Mouse (Mus musculus) c-Kit-positive CD71-positive TER-119-positive erythroid progenitor cells, embryonic 14.5 days (primary cell): Measurements from ENCODE around the gene Esp8.
"Not testable (repeated sequence)": the region's sequence is repeated elsewhere in the genome, so short reads cannot be mapped to it uniquely, and the experiment has no call there.

Experiments used
- DNase-seq: peaks from one replicate; pipeline ENCODE4 v3.0.0-alpha.2; 2013; ENCODE audit warnings: low spot score

Gene Esp8

DNA sequence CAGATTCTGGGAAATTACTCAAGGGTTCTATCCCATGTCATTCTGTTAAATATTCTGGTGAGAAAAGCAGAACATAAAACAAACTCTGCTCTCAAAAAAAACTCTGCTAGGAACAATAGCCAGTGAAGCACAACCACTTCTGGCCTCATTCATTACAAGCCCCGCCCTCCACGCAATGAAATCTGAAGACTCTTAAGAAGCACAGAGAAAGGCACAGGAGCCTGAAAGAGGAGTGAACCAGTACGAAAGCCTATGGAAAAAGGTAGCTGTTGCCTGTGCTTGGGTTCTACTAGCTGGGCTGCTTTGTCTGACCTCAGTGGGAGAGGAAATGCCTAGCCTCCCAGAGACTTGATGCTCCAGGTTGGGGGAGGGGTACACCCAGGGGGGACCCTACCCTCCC, at the start of gene Esp8:
Gene Esp8 (plus strand): TSS at position 205 of the 400 bp plus-strand sequence.
- DNase-seq = no peak

DNA sequence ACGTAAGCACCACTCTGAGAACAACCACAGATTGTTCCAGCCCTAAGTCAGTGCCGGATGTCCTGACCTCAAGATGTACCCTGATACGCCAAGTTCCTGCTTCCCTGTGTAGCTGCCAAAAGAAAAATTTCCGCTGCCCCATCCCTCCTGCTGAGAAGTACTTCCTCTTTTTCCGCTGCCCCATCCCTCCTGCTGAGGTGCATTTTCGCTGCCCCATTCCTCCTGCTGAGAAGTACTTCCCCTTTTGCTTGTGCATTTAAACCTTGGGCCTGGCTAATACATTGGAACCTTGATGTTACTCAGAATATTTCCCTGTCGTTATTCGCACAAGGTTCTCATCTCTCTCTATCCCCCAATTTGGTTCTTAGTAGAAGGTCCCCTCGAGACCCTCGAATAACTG, 36.3 kb upstream of the Esp8 start:
- DNase-seq = not testable (repeated sequence)

DNA sequence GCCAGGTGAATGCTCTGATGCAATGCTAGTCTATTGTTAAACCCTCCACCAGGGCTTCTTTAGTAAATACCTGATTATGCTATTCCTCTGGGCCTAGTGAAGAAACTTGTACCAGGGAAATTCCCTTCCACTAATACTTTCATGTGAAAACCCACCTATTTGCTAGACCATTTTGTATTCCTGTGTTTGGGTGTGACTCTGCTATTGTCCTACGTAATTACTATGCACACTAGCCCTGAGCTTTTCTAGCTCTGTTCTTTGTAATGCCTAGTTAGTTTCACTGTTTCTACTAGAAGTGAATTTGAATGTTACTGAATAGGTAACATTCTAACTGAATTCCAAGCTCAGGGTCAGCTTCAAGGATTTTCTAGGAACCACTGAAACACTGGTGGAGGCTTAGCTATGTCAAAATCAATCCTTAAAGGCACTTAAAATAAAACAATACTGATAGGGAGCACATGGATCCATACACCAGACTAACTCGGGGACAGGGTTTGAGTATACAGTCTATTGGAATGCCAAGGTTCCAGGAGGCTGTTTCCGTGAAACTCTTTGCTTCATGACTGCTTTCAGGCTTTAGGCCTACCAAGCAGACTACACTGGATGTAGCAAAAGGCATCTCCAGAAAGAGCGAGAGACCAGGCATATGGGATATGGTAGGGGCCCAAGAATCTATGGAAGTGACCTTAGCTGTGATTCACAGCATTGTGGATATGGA, 24.2 kb upstream of the Esp8 start:
- not testable (repeated sequence) for DNase-seq

DNA sequence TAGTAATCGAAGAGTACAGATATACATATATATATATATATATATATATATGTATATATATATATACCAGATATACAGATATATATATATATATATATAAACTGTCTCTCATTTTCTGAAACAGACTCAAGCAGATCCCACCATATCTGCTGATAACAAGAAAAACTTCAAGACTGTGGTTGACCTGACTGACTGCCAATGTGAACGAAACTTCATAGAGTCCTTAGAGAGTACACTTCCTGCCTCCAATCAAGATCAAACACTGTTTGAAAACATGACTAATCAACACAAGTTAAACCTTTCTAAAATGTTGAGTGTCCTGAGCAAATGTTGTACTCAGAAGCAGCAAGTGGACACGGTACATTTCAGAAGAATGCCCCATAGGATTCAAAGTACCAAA, 10.0 kb downstream of the Esp8 start:
- DNase-seq = no peak

DNA sequence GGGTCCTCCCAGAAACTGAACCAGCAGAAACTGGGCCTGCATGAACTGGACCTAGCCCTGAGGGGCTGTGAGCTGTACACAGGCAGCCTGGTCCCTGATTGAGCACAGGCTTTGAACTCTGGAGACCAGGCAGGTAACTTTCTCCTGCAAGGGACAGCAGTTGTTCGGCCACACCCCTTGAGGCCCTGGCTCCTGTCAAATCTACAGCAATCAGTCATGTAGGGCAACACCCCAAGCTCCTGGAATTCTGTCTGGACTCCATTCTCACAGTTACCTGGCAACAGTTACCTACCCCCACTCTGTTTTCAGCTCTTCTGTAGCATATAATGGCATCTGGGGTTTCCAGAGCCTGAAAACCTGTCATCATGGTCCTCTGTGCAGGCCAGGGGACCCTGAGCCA, 11.3 kb downstream of the Esp8 start:
- no peak for DNase-seq

- not testable (repeated sequence) for DNase-seq
Measured at GRCm38 (mm10) chr17:40547005-40547404, 27.2 kb downstream of the Esp8 start.

DNA sequence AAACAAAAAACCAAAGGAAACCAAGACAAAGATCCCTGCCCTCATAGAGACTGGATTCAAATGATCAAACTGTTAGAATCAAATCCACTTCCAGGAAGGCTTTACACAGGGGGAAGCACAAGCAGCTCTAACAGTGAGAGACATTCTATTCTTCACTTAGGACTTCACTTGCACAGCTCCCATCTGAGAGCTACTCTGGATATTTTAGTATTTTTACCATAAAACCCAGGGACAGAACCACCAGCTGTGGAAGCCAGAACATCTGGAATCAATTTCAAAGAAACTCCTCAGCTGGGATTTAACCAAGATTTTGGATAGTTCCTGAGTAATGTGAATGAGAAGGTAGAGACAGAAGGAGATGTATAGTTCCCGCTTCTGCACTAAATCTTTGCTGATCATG, 33.6 kb downstream of the Esp8 start:
- DNase-seq = no peak

DNA sequence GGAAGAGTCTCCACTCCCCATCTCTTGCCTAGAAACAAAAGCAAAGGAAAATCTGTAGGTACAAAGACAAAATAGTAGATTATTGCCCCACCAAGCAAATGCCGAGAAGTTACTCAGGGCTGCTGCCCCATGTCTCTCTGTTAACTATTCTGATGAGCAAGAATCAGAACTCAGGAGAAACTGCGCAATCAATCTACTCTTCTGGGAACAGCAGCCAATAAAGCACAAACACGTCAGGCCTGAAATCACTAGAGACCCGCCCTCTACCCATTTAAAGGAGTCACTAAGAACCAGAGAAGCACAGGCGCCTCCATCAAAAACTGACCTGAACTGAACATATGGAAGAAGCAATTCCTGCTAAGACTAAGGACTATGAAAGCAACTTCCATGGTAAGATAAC, 41.4 kb downstream of the Esp8 start, which contains the start of gene Esp6:
Gene Esp6 (plus strand): TSS at position 301 of the 400 bp plus-strand sequence.
- no peak for DNase-seq
